Mouse (Mus musculus): ENCODE measurements around the gene Atp5f1. TPM values are rescaled to one million over a fixed set of nuclear protein-coding genes. Genes with fewer than 3 reads are reported as not detected.
"Not testable (repeated sequence)": the region's sequence is repeated elsewhere in the genome, so short reads cannot be mapped to it uniquely, and the experiment has no call there.

Atp5f1 gene
- polyA plus RNA-seq, 1 experiment, result 570 TPM

GRCm38 (mm10) chr3:105917656-105918354, 42.1 kb downstream of the Atp5f1 start:
- Histone ChIP-seq H3K27me3 (ENCODE audit: control insufficient read depth, insufficient read depth, low read length, poor library complexity, severe bottlenecking) (no peaks in the 10 kb centered on the region), H3K9ac (ENCODE audit: low read depth, poor library complexity, severe bottlenecking) (no peak overlapping the region), H3K27ac (ENCODE audit: insufficient read depth, low read length) (no peak overlapping the region), H3K36me3 (ENCODE audit: control insufficient read depth, insufficient read depth, low read length, poor library complexity, severe bottlenecking) (no peaks in the 10 kb centered on the region), H3K4me3 (ENCODE audit: low read depth, low read length) (no peak overlapping the region), H3K4me1 (ENCODE audit: control insufficient read depth, insufficient read depth, low read length) (no peaks in the 10 kb centered on the region), H3K9me3 (replicated peaks; ENCODE audit: control insufficient read depth, insufficient read depth, low read length, poor library complexity, severe bottlenecking) (no peaks in the 10 kb centered on the region)
- TF ChIP-seq EP300 (IDR thresholded peaks at IDR 0.05; ENCODE audit: insufficient read depth, low read depth, low read length), result no peak
- no peak for TF ChIP-seq CTCF (IDR thresholded peaks at IDR 0.05; ENCODE audit: low read depth, low read length)
- no peak for TF ChIP-seq POLR2A (IDR thresholded peaks at IDR 0.05; ENCODE audit: insufficient read depth, low read length)

- H3K9me3 ChIP-seq (replicated peaks; ENCODE audit: control insufficient read depth, insufficient read depth, low read length, poor library complexity, severe bottlenecking); H3K4me3 ChIP-seq (ENCODE audit: low read depth, low read length); H3K27me3 ChIP-seq (ENCODE audit: control insufficient read depth, insufficient read depth, low read length, poor library complexity, severe bottlenecking); H3K36me3 ChIP-seq (ENCODE audit: control insufficient read depth, insufficient read depth, low read length, poor library complexity, severe bottlenecking); H3K27ac ChIP-seq (ENCODE audit: insufficient read depth, low read length); H3K9ac ChIP-seq (ENCODE audit: low read depth, poor library complexity, severe bottlenecking); H3K4me1 ChIP-seq (ENCODE audit: control insufficient read depth, insufficient read depth, low read length): not testable (repeated sequence)
These were observed 43.4 kb downstream of the Atp5f1 start for GRCm38 (mm10) chr3:105916455-105916854.

GRCm38 (mm10) chr3:105915281-105915680, 44.6 kb downstream of the Atp5f1 start:
- Histone ChIP-seq H3K9ac (ENCODE audit: low read depth, poor library complexity, severe bottlenecking) (no peak overlapping the region), H3K9me3 (replicated peaks; ENCODE audit: control insufficient read depth, insufficient read depth, low read length, poor library complexity, severe bottlenecking) (no peaks in the 10 kb centered on the region), H3K27me3 (ENCODE audit: control insufficient read depth, insufficient read depth, low read length, poor library complexity, severe bottlenecking) (0 out of 2 replicates have a peak, but pooled peaks cover 2% of the 10 kb centered on the region), H3K4me1 (ENCODE audit: control insufficient read depth, insufficient read depth, low read length) (no peaks in the 10 kb centered on the region), H3K27ac (ENCODE audit: insufficient read depth, low read length) (no peak overlapping the region), H3K36me3 (ENCODE audit: control insufficient read depth, insufficient read depth, low read length, poor library complexity, severe bottlenecking) (no peaks in the 10 kb centered on the region), H3K4me3 (ENCODE audit: low read depth, low read length) (no peak overlapping the region)
- no peak for TF ChIP-seq CTCF (IDR thresholded peaks at IDR 0.05; ENCODE audit: low read depth, low read length)
- no peak for TF ChIP-seq EP300 (IDR thresholded peaks at IDR 0.05; ENCODE audit: insufficient read depth, low read depth, low read length)
- no peak for TF ChIP-seq POLR2A (IDR thresholded peaks at IDR 0.05; ENCODE audit: insufficient read depth, low read length)

- H3K9ac ChIP-seq (ENCODE audit: low read depth, poor library complexity, severe bottlenecking), result no peak overlapping the region
- no peak overlapping the region for H3K27ac ChIP-seq (ENCODE audit: insufficient read depth, low read length)
- H3K4me1 ChIP-seq (ENCODE audit: control insufficient read depth, insufficient read depth, low read length), result no peaks in the 10 kb centered on the region
- no peak overlapping the region for H3K4me3 ChIP-seq (ENCODE audit: low read depth, low read length)
- H3K9me3 ChIP-seq (replicated peaks; ENCODE audit: control insufficient read depth, insufficient read depth, low read length, poor library complexity, severe bottlenecking), result no peaks in the 10 kb centered on the region
- TF ChIP-seq POLR2A (IDR thresholded peaks at IDR 0.05; ENCODE audit: insufficient read depth, low read length) (no peak), CTCF (IDR thresholded peaks at IDR 0.05; ENCODE audit: low read depth, low read length) (no peak), EP300 (IDR thresholded peaks at IDR 0.05; ENCODE audit: insufficient read depth, low read depth, low read length) (no peak)
- H3K27me3 ChIP-seq (ENCODE audit: control insufficient read depth, insufficient read depth, low read length, poor library complexity, severe bottlenecking), result 0 out of 2 replicates have a peak, but pooled peaks cover 2% of the 10 kb centered on the region
- H3K36me3 ChIP-seq (ENCODE audit: control insufficient read depth, insufficient read depth, low read length, poor library complexity, severe bottlenecking), result no peaks in the 10 kb centered on the region
These were observed 45.8 kb downstream of the Atp5f1 start for GRCm38 (mm10) chr3:105913839-105914681.

GRCm38 (mm10) chr3:105912097-105912880, 47.6 kb downstream of the Atp5f1 start:
- Histone ChIP-seq H3K9me3 (replicated peaks; ENCODE audit: control insufficient read depth, insufficient read depth, low read length, poor library complexity, severe bottlenecking) (no peaks in the 10 kb centered on the region), H3K4me1 (ENCODE audit: control insufficient read depth, insufficient read depth, low read length) (no peaks in the 10 kb centered on the region), H3K4me3 (ENCODE audit: low read depth, low read length) (no peak overlapping the region), H3K27ac (ENCODE audit: insufficient read depth, low read length) (no peak overlapping the region), H3K36me3 (ENCODE audit: control insufficient read depth, insufficient read depth, low read length, poor library complexity, severe bottlenecking) (no peaks in the 10 kb centered on the region), H3K27me3 (ENCODE audit: control insufficient read depth, insufficient read depth, low read length, poor library complexity, severe bottlenecking) (0 out of 2 replicates have a peak, but pooled peaks cover 2% of the 10 kb centered on the region), H3K9ac (ENCODE audit: low read depth, poor library complexity, severe bottlenecking) (no peak overlapping the region)
- TF ChIP-seq CTCF (IDR thresholded peaks at IDR 0.05; ENCODE audit: low read depth, low read length) (no peak), POLR2A (IDR thresholded peaks at IDR 0.05; ENCODE audit: insufficient read depth, low read length) (no peak), EP300 (IDR thresholded peaks at IDR 0.05; ENCODE audit: insufficient read depth, low read depth, low read length) (no peak)
